Mouse (Mus musculus) limb, embryonic 11.5 days (tissue): ENCODE measurements around the gene Hnrnpk. TPM values are rescaled to one million over a fixed set of nuclear protein-coding genes. Genes with fewer than 3 reads are reported as not detected.
A peak's percentile ranks its signal among the peaks of the same experiment; 100 is the strongest.
"Not testable (repeated sequence)": the region's sequence is repeated elsewhere in the genome, so short reads cannot be mapped to it uniquely, and the experiment has no call there.

Experiments
- ATAC-seq: fragments of 200-750 bp; cut with Nextera tagmentation; 2 replicates; pipeline ENCODE4 v1.8.0; 2017; ENCODE audit warnings: low read depth; ENCODE audit not compliant: insufficient number of reproducible peaks, low FRiP score, low TSS enrichment
- DNase-seq: peaks from one replicate; pipeline ENCODE4 v3.0.0-alpha.2; 2015; ENCODE audit warnings: low spot score
- H3K27ac ChIP-seq: fragments of 300-500 bp; sonication (generic); replicated peaks from 2 replicates; pipeline ENCODE4 v1.5.1; 2014; ENCODE audit warnings: low read depth, mild to moderate bottlenecking, low read length
- H3K27me3 ChIP-seq: fragments of 300-500 bp; sonication (generic); 2 replicates; pipeline ENCODE4 v1.6.1; 2014; ENCODE audit warnings: mild to moderate bottlenecking, low read length, mixed read lengths; ENCODE audit not compliant: control insufficient read depth, insufficient read depth
- H3K36me3 ChIP-seq: fragments of 300-500 bp; sonication (generic); 2 replicates; pipeline ENCODE4 v1.6.1; 2014; ENCODE audit warnings: mild to moderate bottlenecking, low read length, moderate library complexity, mixed read lengths; ENCODE audit not compliant: control insufficient read depth, insufficient read depth
- H3K4me1 ChIP-seq: fragments of 300-500 bp; sonication (generic); 2 replicates; pipeline ENCODE4 v1.6.1; 2014; ENCODE audit warnings: low read length, mixed read lengths; ENCODE audit not compliant: control insufficient read depth, insufficient read depth
- H3K4me2 ChIP-seq: fragments of 300-500 bp; sonication (generic); 2 replicates; pipeline ENCODE4 v1.6.1; 2014; ENCODE audit warnings: low read depth, mild to moderate bottlenecking, moderate library complexity; ENCODE audit not compliant: severe bottlenecking
- H3K4me3 ChIP-seq: fragments of 300-500 bp; sonication (generic); 2 replicates; pipeline ENCODE4 v1.5.1; 2014; ENCODE audit warnings: low read depth, low read length
- H3K9ac ChIP-seq: fragments of 300-500 bp; sonication (generic); 2 replicates; pipeline ENCODE4 v1.6.1; 2014; ENCODE audit warnings: mild to moderate bottlenecking, low read length
- H3K9me3 ChIP-seq: fragments of 300-500 bp; sonication (generic); 2 replicates; pipeline ENCODE4 v1.6.1; 2016; ENCODE audit warnings: low read length; ENCODE audit not compliant: control insufficient read depth
- WGBS: fragments of 180-500 bp; shearing (Covaris S2); extraction: QIAGEN DNeasy Blood & Tissue Kit; methylation state at CpG from one replicate; pipeline ENCODE4 v1.1.7; 2014; 5-methylcytosine and 5-hydroxymethylcytosine counted together
- polyA plus RNA-seq: library from polyadenylated mRNA; unstranded; fragments of >200 nt; fragmentation: Nextera tagmentation; extraction: Ambion mirVana; gene quantifications from 2 replicates; pipeline ENCODE4 v1.2.1, GENCODE M21; 2014

The Hnrnpk gene
- polyA plus RNA-seq, 1 experiment from 2014 or later: 2,216 TPM

- WGBS: under 1% methylated on average over 82 of the region's 91 CpGs
- peak within 1 kb of the TSS; percentile 99 for H3K27ac ChIP-seq
- H3K27me3 ChIP-seq: no peaks in the 10 kb centered on the region
- H3K4me1 ChIP-seq: no peaks in the 10 kb centered on the region
- H3K36me3 ChIP-seq: peaks cover 4% of the 10 kb centered on the region
- DNase-seq (peak; percentile 99), ATAC-seq (peak; percentile 95)
- peak within 1 kb of the TSS; percentile 62 for H3K4me2 ChIP-seq
- H3K4me3 ChIP-seq: peak within 1 kb of the TSS; percentile 99
- H3K9me3 ChIP-seq: no peaks in the 10 kb centered on the region
- peak within 1 kb of the TSS; percentile 100 for H3K9ac ChIP-seq
Observed at GRCm38 (mm10) chr13:58402003-58402743, 970 bp downstream of the Hnrnpk start, which contains the start of gene Rmi1. Gene Rmi1 (plus strand): TSS chr13:58402248.

GRCm38 (mm10) chr13:58401135-58402002 is 1.8 kb downstream of the Hnrnpk start:
- Histone ChIP-seq H3K36me3 (peaks cover 4% of the 10 kb centered on the region), H3K9me3 (no peaks in the 10 kb centered on the region), H3K4me3 (peak overlapping the region; percentile 99), H3K4me1 (no peaks in the 10 kb centered on the region), H3K9ac (peak overlapping the region; percentile 100), H3K4me2 (peak overlapping the region; percentile 62), H3K27ac (peak overlapping the region; percentile 99), H3K27me3 (no peaks in the 10 kb centered on the region)
- DNase-seq (peak; percentile 85), ATAC-seq (peak; percentile 37; the same call in 1 of the 2 replicates)
- 1% methylated on average over 58 of the region's 100 CpGs for WGBS

DNA sequence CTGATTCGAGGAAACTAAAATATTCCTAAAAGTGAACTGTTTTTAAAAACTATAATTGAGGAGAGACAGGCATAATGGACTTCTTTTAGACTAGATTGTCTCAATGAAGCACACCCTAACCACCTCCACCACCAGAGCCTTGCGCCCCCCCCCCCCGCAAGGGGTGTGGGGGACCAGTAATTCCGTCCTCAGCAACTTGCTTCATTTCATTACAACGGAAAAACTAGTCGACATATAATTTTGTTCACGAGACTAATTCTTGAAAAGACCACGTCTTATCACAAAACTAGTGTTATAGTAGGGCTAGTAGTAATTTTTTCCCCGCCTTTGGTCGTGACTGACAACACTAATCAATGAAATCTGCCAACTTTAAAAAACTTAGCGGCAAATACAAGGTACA is 2.6 kb downstream of the Hnrnpk start:
- Histone ChIP-seq H3K4me3 (peak overlapping the region; percentile 99), H3K9ac (peak overlapping the region; percentile 100), H3K4me1 (no peaks in the 10 kb centered on the region), H3K36me3 (peaks cover 10% of the 10 kb centered on the region), H3K27me3 (no peaks in the 10 kb centered on the region), H3K9me3 (no peaks in the 10 kb centered on the region), H3K27ac (no peak overlapping the region), H3K4me2 (peak overlapping the region; percentile 62)
- DNase-seq (no peak), ATAC-seq (no peak)
- WGBS: 1% methylated on average over 11 of the region's 11 CpGs

DNA sequence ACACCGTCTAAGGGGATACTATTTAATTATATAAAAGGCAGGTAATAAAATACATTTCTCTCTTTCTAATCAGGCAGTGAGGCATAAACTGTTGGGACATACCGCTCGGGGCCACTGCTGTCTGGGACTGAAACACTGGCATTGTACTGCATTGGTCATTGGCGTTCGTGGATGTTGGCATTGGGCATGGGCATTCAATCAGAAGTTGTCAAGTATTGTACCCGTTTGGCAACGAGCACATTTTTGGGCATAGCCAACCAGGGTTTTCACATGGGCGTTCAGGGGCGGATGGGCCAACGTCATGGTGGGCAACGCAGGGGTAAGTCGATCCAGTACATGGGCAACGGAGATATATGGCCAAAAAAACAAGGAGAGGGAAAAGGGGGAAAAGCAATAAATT is 5.5 kb downstream of the Hnrnpk start:
- Histone ChIP-seq H3K27ac (no peak overlapping the region), H3K9ac (no peak overlapping the region), H3K36me3 (peaks cover 16% of the 10 kb centered on the region), H3K9me3 (no peaks in the 10 kb centered on the region), H3K4me3 (no peak overlapping the region), H3K4me1 (no peaks in the 10 kb centered on the region), H3K27me3 (no peaks in the 10 kb centered on the region), H3K4me2 (no peak overlapping the region)
- no peak for DNase-seq
- ATAC-seq: no peak
- 90% methylated on average over 13 of the region's 13 CpGs for WGBS

DNA sequence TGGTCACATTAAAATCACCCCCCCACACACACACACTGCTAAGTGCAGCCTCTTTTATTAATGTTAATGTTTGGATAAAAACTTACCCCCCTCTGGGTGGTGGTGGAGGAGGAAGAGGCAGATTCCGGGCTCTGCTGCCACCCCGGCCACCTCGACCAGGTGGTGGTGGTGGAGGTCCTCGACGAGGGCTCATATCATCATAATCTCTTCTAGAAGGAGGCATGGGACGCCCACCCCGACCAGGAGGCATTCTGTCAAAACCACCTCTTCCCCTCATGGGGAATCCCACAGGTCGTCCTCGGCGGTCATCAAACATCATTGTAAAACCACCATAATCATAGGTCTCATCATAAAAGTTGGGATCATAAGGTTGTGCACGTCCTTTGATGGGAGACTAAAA is 8.8 kb downstream of the Hnrnpk start:
- H3K4me3 ChIP-seq, H3K27ac ChIP-seq, H3K9ac ChIP-seq, H3K27me3 ChIP-seq, H3K9me3 ChIP-seq, DNase-seq, H3K4me1 ChIP-seq, H3K4me2 ChIP-seq, ATAC-seq: not testable (repeated sequence)
- H3K36me3 ChIP-seq: peaks cover 20% of the 10 kb centered on the region
- WGBS: 85% methylated on average over 11 of the region's 11 CpGs

- Histone ChIP-seq H3K9me3 (no peaks in the 10 kb centered on the region), H3K4me3 (no peak overlapping the region), H3K27me3 (no peaks in the 10 kb centered on the region), H3K9ac (no peak overlapping the region), H3K4me2 (no peak overlapping the region), H3K36me3 (peaks cover 8% of the 10 kb centered on the region), H3K27ac (no peak overlapping the region), H3K4me1 (no peaks in the 10 kb centered on the region)
- DNase-seq (no peak), ATAC-seq (no peak)
- 82% methylated on average over 2 of the region's 2 CpGs for WGBS
Observed at GRCm38 (mm10) chr13:58389324-58389951, 13.7 kb downstream of the Hnrnpk start.

DNA sequence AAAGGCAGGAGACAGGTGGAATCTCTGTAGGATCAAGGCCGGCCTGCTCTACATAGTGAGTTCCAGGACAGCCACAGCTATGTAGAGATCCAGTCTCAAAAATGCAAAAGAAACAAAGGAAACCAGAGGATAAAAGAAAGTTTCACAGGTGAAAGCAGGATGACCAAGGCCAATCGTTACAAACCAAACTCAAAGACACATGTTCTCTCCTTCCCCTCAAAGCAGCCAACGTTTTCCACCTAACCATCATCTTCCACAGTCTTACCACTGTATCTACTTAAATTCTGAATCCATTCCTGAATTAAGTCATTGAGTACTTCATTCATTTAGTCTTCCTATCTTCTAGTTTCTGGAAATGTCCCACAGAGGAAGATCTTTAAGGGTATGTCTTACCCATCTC is 14.8 kb downstream of the Hnrnpk start:
- Histone ChIP-seq H3K4me2 (no peak overlapping the region), H3K27me3 (no peaks in the 10 kb centered on the region), H3K9me3 (no peaks in the 10 kb centered on the region), H3K27ac (no peak overlapping the region), H3K4me1 (no peaks in the 10 kb centered on the region), H3K36me3 (peaks cover 8% of the 10 kb centered on the region), H3K9ac (no peak overlapping the region), H3K4me3 (no peak overlapping the region)
- ATAC-seq (no peak), DNase-seq (no peak)
- 50% methylated on average over 3 of the region's 3 CpGs for WGBS

GRCm38 (mm10) chr13:58387948-58388347 is 15.2 kb downstream of the Hnrnpk start:
- no peak overlapping the region for H3K4me2 ChIP-seq
- H3K4me3 ChIP-seq: no peak overlapping the region
- ATAC-seq (no peak), DNase-seq (peak; percentile 84)
- WGBS: 13% methylated on average over 7 of the region's 7 CpGs
- H3K27ac ChIP-seq: no peak overlapping the region
- H3K4me1 ChIP-seq: no peaks in the 10 kb centered on the region
- no peak overlapping the region for H3K9ac ChIP-seq
- H3K9me3 ChIP-seq: no peaks in the 10 kb centered on the region
- H3K36me3 ChIP-seq: peaks cover 6% of the 10 kb centered on the region
- H3K27me3 ChIP-seq: no peaks in the 10 kb centered on the region
